Mouse (Mus musculus) MEL (cell line): ENCODE data around the gene Pdyn. TPM values are rescaled to one million over a fixed set of nuclear protein-coding genes. Genes with fewer than 3 reads are reported as not detected.
A peak's percentile ranks its signal among the peaks of the same experiment; 100 is the strongest.

ENCODE experiments used
- DNase-seq: peaks from one replicate; pipeline ENCODE4 v3.0.0; 2011; ENCODE audit warnings: low read depth, low spot score
- H3K27ac ChIP-seq: 2 replicates; pipeline ENCODE4 v1.5.1; 2012; ENCODE audit warnings: low read depth, mild to moderate bottlenecking, control low read depth, low read length, moderate library complexity; ENCODE audit not compliant: control insufficient read depth
- H3K27me3 ChIP-seq, 2 experiments: fragments of 150-350 bp in 1 of 2; sonication (generic) in 1 of 2; 2 replicates each; pipeline ENCODE4 v1.6.1; 2012; ENCODE audit warnings: low read length in 2 of 2, mild to moderate bottlenecking in 2 of 2, improper control_type of control experiment in 1 of 2, moderate library complexity in 1 of 2; ENCODE audit not compliant: insufficient read depth in 2 of 2, control insufficient read depth in 1 of 2
- H3K36me3 ChIP-seq, 2 experiments: 2 replicates each; pipeline ENCODE4 v1.6.1; 2012 to 2014; ENCODE audit warnings: low read length in 2 of 2, improper control_type of control experiment in 1 of 2, inconsistent platforms in 1 of 2, mild to moderate bottlenecking in 1 of 2; ENCODE audit not compliant: insufficient read depth in 2 of 2, control insufficient read depth in 1 of 2
- H3K4me1 ChIP-seq, 2 experiments: fragments of 150-350 bp in 1 of 2; sonication (generic) in 1 of 2; 2 replicates each; pipeline ENCODE4 v1.6.1; 2012; ENCODE audit warnings: low read length in 2 of 2, improper control_type of control experiment in 1 of 2, mild to moderate bottlenecking in 1 of 2; ENCODE audit not compliant: insufficient read depth in 2 of 2, control insufficient read depth in 1 of 2
- H3K4me3 ChIP-seq, 2 experiments: fragments of 150-350 bp in 1 of 2; sonication (generic) in 1 of 2; 2 replicates each; pipeline ENCODE4 v1.5.1; 2012; ENCODE audit warnings: low read depth in 2 of 2, low read length in 2 of 2, mild to moderate bottlenecking in 2 of 2, moderate library complexity in 2 of 2, control low read depth in 1 of 2, improper control_type of control experiment in 1 of 2; ENCODE audit not compliant: control insufficient read depth in 1 of 2, insufficient read depth in 1 of 2
- H3K79me2 ChIP-seq: 2 replicates; pipeline ENCODE4 v1.6.1; 2012; ENCODE audit warnings: mild to moderate bottlenecking, low read length, moderate library complexity; ENCODE audit not compliant: control insufficient read depth, poor library complexity, insufficient read depth
- H3K9ac ChIP-seq: 2 replicates; pipeline ENCODE4 v1.6.1; 2012; ENCODE audit warnings: low read depth, mild to moderate bottlenecking, control low read depth, low read length, moderate library complexity; ENCODE audit not compliant: control insufficient read depth, poor library complexity, severe bottlenecking
- H3K9me3 ChIP-seq: fragments of 150-350 bp; sonication (generic); replicated peaks from 2 replicates; pipeline ENCODE4 v1.6.1; 2012; ENCODE audit warnings: mild to moderate bottlenecking, low read length, improper control_type of control experiment, moderate library complexity; ENCODE audit not compliant: insufficient read depth
- BHLHE40 ChIP-seq: IDR thresholded peaks from 2 replicates; pipeline ENCODE4 v1.6.1; 2012; ENCODE audit warnings: low read depth, mild to moderate bottlenecking, inconsistent platforms, low read length, improper control_type of control experiment, borderline replicate concordance
- CHD1 ChIP-seq: IDR thresholded peaks from 2 replicates; pipeline ENCODE4 v1.6.1; 2012; ENCODE audit warnings: low read depth, mild to moderate bottlenecking, inconsistent platforms, low read length, improper control_type of control experiment
- CHD2 ChIP-seq: IDR thresholded peaks from 2 replicates; pipeline ENCODE4 v1.6.1; 2011; ENCODE audit warnings: low read length, improper control_type of control experiment
- CTCF ChIP-seq, 3 experiments: IDR thresholded peaks in 2 of 3; conservative IDR thresholded peaks in 1 of 3; 2 replicates each; pipeline ENCODE4 v1.5.1; 2011 to 2012; ENCODE audit warnings: low read length in 3 of 3, low read depth in 2 of 3, mild to moderate bottlenecking in 2 of 3, improper control_type of control experiment in 1 of 3, inconsistent platforms in 1 of 3, mixed read lengths in 1 of 3, moderate library complexity in 1 of 3; ENCODE audit not compliant: control insufficient read depth in 1 of 3, insufficient read depth in 1 of 3, poor library complexity in 1 of 3, severe bottlenecking in 1 of 3
- E2F4 ChIP-seq: IDR thresholded peaks from 2 replicates; pipeline ENCODE4 v1.6.1; 2011; ENCODE audit warnings: low read depth, low read length, improper control_type of control experiment, borderline replicate concordance
- EP300 ChIP-seq, 2 experiments: IDR thresholded peaks; 2 replicates each; pipeline ENCODE4 v1.6.1; 2011; ENCODE audit warnings: improper control_type of control experiment in 2 of 2, low read length in 2 of 2, low read depth in 1 of 2, mild to moderate bottlenecking in 1 of 2
- ETS1 ChIP-seq: IDR thresholded peaks from 2 replicates; pipeline ENCODE4 v1.6.1; 2012; ENCODE audit warnings: low read depth, mild to moderate bottlenecking, inconsistent platforms, low read length, improper control_type of control experiment, moderate library complexity
- GABPA ChIP-seq: IDR thresholded peaks from 2 replicates; pipeline ENCODE4 v1.6.1; 2012; ENCODE audit warnings: low read depth, mild to moderate bottlenecking, inconsistent platforms, low read length, improper control_type of control experiment, moderate library complexity
- GATA1 ChIP-seq: IDR thresholded peaks from 2 replicates; pipeline ENCODE4 v1.6.1; 2011; ENCODE audit warnings: low read depth, low read length, improper control_type of control experiment
- HCFC1 ChIP-seq: IDR thresholded peaks from 2 replicates; pipeline ENCODE4 v1.6.1; 2012; ENCODE audit warnings: low read depth, mild to moderate bottlenecking, inconsistent platforms, low read length, improper control_type of control experiment, moderate library complexity
- KAT2A ChIP-seq: conservative IDR thresholded peaks from 2 replicates; pipeline ENCODE4 v1.6.1; 2012; ENCODE audit warnings: low read depth, low read length, improper control_type of control experiment, inconsistent platforms
- MAFK ChIP-seq: IDR thresholded peaks from 2 replicates; pipeline ENCODE4 v1.6.1; 2011; ENCODE audit warnings: low read depth, mild to moderate bottlenecking, low read length, improper control_type of control experiment, borderline replicate concordance
- MAX ChIP-seq: IDR thresholded peaks from 2 replicates; pipeline ENCODE4 v1.6.1; 2011; ENCODE audit warnings: low read length, improper control_type of control experiment
- MAZ ChIP-seq: IDR thresholded peaks from 2 replicates; pipeline ENCODE4 v1.6.1; 2012; ENCODE audit warnings: low read depth, mild to moderate bottlenecking, inconsistent platforms, low read length, improper control_type of control experiment
- MXI1 ChIP-seq: IDR thresholded peaks from 2 replicates; pipeline ENCODE4 v1.6.1; 2011; ENCODE audit warnings: mild to moderate bottlenecking, low read depth, low read length, improper control_type of control experiment
- MYB ChIP-seq: IDR thresholded peaks from 2 replicates; pipeline ENCODE4 v1.6.1; 2011; ENCODE audit warnings: mild to moderate bottlenecking, low read depth, low read length, improper control_type of control experiment
- MYC ChIP-seq: IDR thresholded peaks from 2 replicates; pipeline ENCODE4 v1.6.1; 2011; ENCODE audit warnings: low read depth, mild to moderate bottlenecking, low read length, improper control_type of control experiment, moderate library complexity
- NRF1 ChIP-seq: IDR thresholded peaks from 2 replicates; pipeline ENCODE4 v1.6.1; 2014; ENCODE audit warnings: low read depth, mild to moderate bottlenecking, inconsistent platforms, low read length, improper control_type of control experiment, moderate library complexity; ENCODE audit not compliant: poor library complexity, insufficient read depth, severe bottlenecking
- POLR2A ChIP-seq, 2 experiments: IDR thresholded peaks; 2 replicates each; pipeline ENCODE4 v1.6.1; 2011 to 2012; ENCODE audit warnings: low read length in 2 of 2, mild to moderate bottlenecking in 2 of 2, control low read depth in 1 of 2, improper control_type of control experiment in 1 of 2, low read depth in 1 of 2, moderate library complexity in 1 of 2; ENCODE audit not compliant: control insufficient read depth in 1 of 2, insufficient read depth in 1 of 2, poor library complexity in 1 of 2
- POLR2AphosphoS2 ChIP-seq: IDR thresholded peaks from 2 replicates; pipeline ENCODE4 v1.6.1; 2011; ENCODE audit warnings: low read length, improper control_type of control experiment
- POLR2AphosphoS5 ChIP-seq: IDR thresholded peaks from 2 replicates; pipeline ENCODE4 v1.6.1; 2012; ENCODE audit warnings: low read depth, borderline replicate concordance, mild to moderate bottlenecking, inconsistent platforms, low read length, moderate library complexity, mixed read lengths
- RAD21 ChIP-seq: IDR thresholded peaks from 2 replicates; pipeline ENCODE4 v1.6.1; 2011; ENCODE audit warnings: mild to moderate bottlenecking, low read depth, low read length, improper control_type of control experiment
- RCOR1 ChIP-seq: IDR thresholded peaks from 2 replicates; pipeline ENCODE4 v1.6.1; 2012; ENCODE audit warnings: low read depth, mild to moderate bottlenecking, inconsistent platforms, low read length, improper control_type of control experiment
- SIN3A ChIP-seq: IDR thresholded peaks from 2 replicates; pipeline ENCODE4 v1.6.1; 2012; ENCODE audit warnings: low read length, improper control_type of control experiment, inconsistent platforms
- SMC3 ChIP-seq: IDR thresholded peaks from 2 replicates; pipeline ENCODE4 v1.6.1; 2011; ENCODE audit warnings: low read depth, low read length, improper control_type of control experiment
- TBP ChIP-seq: IDR thresholded peaks from 2 replicates; pipeline ENCODE4 v1.8.0; 2011; ENCODE audit warnings: low read depth, low read length, improper control_type of control experiment
- TCF12 ChIP-seq: IDR thresholded peaks from 2 replicates; pipeline ENCODE4 v1.6.1; 2014; ENCODE audit warnings: low read depth, mild to moderate bottlenecking, inconsistent platforms, low read length, improper control_type of control experiment, moderate library complexity
- UBTF ChIP-seq: IDR thresholded peaks from 2 replicates; pipeline ENCODE4 v1.6.1; 2012; ENCODE audit warnings: low read depth, mild to moderate bottlenecking, inconsistent platforms, low read length, improper control_type of control experiment, moderate library complexity, borderline replicate concordance; ENCODE audit not compliant: insufficient read depth
- USF1 ChIP-seq: IDR thresholded peaks from 2 replicates; pipeline ENCODE4 v1.6.1; 2014; ENCODE audit warnings: low read depth, mild to moderate bottlenecking, inconsistent platforms, low read length, improper control_type of control experiment, moderate library complexity
- USF2 ChIP-seq, 2 experiments: IDR thresholded peaks; 2 replicates each; pipeline ENCODE4 v1.6.1; 2011 to 2012; ENCODE audit warnings: improper control_type of control experiment in 2 of 2, low read length in 2 of 2, borderline replicate concordance in 1 of 2, inconsistent platforms in 1 of 2, low read depth in 1 of 2, mild to moderate bottlenecking in 1 of 2; ENCODE audit not compliant: insufficient read depth in 1 of 2
- ZC3H11A ChIP-seq: IDR thresholded peaks from 2 replicates; pipeline ENCODE4 v1.6.1; 2012; ENCODE audit warnings: low read depth, mild to moderate bottlenecking, inconsistent platforms, low read length, improper control_type of control experiment
- ZMIZ1 ChIP-seq: IDR thresholded peaks from 2 replicates; pipeline ENCODE4 v1.6.1; 2012; ENCODE audit warnings: low read depth, mild to moderate bottlenecking, inconsistent platforms, low read length, improper control_type of control experiment, moderate library complexity
- polyA plus RNA-seq, 2 experiments: library from polyadenylated mRNA; stranded (reverse) in 1 of 2; unstranded in 1 of 2; fragments of >175 nt in 1 of 2; fragments of >200 nt in 1 of 2; gene quantifications; 2 replicates each; pipeline versions ENCODE4 v1.2.1 to v1.2.4; 2012; ENCODE audit warnings: low replicate concordance in 2 of 2, low read depth in 1 of 2; ENCODE audit not compliant: insufficient read length in 2 of 2, insufficient read depth in 1 of 2, missing spikeins in 1 of 2
- total RNA-seq: library from RNA; depleted of rRNA; stranded (reverse); fragments of 300-350 nt; gene quantifications from 2 replicates; pipeline ENCODE4 v1.2.3, GENCODE M21; 2012

Gene Pdyn
- total and polyA plus RNA-seq, 3 experiments, result 0.19 TPM; not detected in 2

- Histone ChIP-seq H3K36me3 (no peaks in the 10 kb centered on the region), H3K4me1 (no peaks in the 10 kb centered on the region), H3K4me3 (no peak overlapping the region), H3K27me3 (peaks cover 8 to 19% of the 10 kb centered on the region in 2 experiments), H3K27ac (no peak overlapping the region), H3K9me3 (no peaks in the 10 kb centered on the region), H3K79me2 (no peaks in the 10 kb centered on the region), H3K9ac (no peak overlapping the region)
- DNase-seq, result no peak
- TF ChIP-seq MAZ, result no peak
- no peak for TF ChIP-seq SIN3A
- no peak for TF ChIP-seq USF2 (IDR thresholded peaks at IDR 0.05; ENCODE audit: borderline replicate concordance in 1 of 2, insufficient read depth in 1 of 2, low read depth in 1 of 2, low read length in 2 of 2)
- no peak for TF ChIP-seq E2F4
- no peak for TF ChIP-seq KAT2A
- TF ChIP-seq CTCF (IDR thresholded peaks at IDR 0.05 in 2 of 3, conservative IDR thresholded peaks at IDR 0.05 in 1 of 3; ENCODE audit: control insufficient read depth in 1 of 3, insufficient read depth in 1 of 3, low read depth in 2 of 3, low read length in 3 of 3, poor library complexity in 1 of 3, severe bottlenecking in 1 of 3), result no peak
- TF ChIP-seq EP300 (IDR thresholded peaks at IDR 0.05; ENCODE audit: low read depth in 1 of 2, low read length in 2 of 2), result no peak
- no peak for TF ChIP-seq NRF1
- TF ChIP-seq MXI1, result no peak
- no peak for TF ChIP-seq HCFC1
- TF ChIP-seq GATA1, result no peak
- TF ChIP-seq USF1, result no peak
- TF ChIP-seq MAX, result no peak
- no peak for TF ChIP-seq POLR2AphosphoS2
- TF ChIP-seq UBTF, result no peak
- TF ChIP-seq POLR2A (IDR thresholded peaks at IDR 0.05; ENCODE audit: control insufficient read depth in 1 of 2, insufficient read depth in 1 of 2, low read depth in 1 of 2, low read length in 2 of 2, poor library complexity in 1 of 2), result no peak
- no peak for TF ChIP-seq CHD1
- TF ChIP-seq MAFK, result no peak
- TF ChIP-seq SMC3, result no peak
- TF ChIP-seq CHD2, result no peak
Measured at GRCm38 (mm10) chr2:129677664-129678063, 22.0 kb downstream of the Pdyn start.

GRCm38 (mm10) chr2:129674935-129675634 is 24.6 kb downstream of the Pdyn start:
- Histone ChIP-seq H3K9me3 (no peaks in the 10 kb centered on the region), H3K27me3 (peaks cover 8 to 12% of the 10 kb centered on the region in 2 experiments), H3K27ac (no peak overlapping the region), H3K36me3 (no peaks in the 10 kb centered on the region), H3K4me3 (no peak overlapping the region), H3K4me1 (no peaks in the 10 kb centered on the region), H3K9ac (no peak overlapping the region), H3K79me2 (no peaks in the 10 kb centered on the region)
- peak; percentile 73 for DNase-seq
- TF ChIP-seq USF2 (IDR thresholded peaks at IDR 0.05; ENCODE audit: borderline replicate concordance in 1 of 2, insufficient read depth in 1 of 2, low read depth in 1 of 2, low read length in 2 of 2), result no peak
- TF ChIP-seq SIN3A, result no peak
- no peak for TF ChIP-seq ZMIZ1
- TF ChIP-seq ZC3H11A, result peak; percentile 89
- no peak for TF ChIP-seq TCF12
- TF ChIP-seq TBP, result no peak
- TF ChIP-seq RAD21, result peak; percentile 91
- no peak for TF ChIP-seq BHLHE40
- no peak for TF ChIP-seq E2F4
- TF ChIP-seq POLR2AphosphoS5, result no peak
- TF ChIP-seq RCOR1, result no peak
- TF ChIP-seq MYB, result no peak
- no peak for TF ChIP-seq GABPA
- 0 out of 2 replicates have a peak, but pooled peaks have one; percentile 40 for TF ChIP-seq GATA1
- TF ChIP-seq MAFK, result no peak
- no peak for TF ChIP-seq MYC
- TF ChIP-seq ETS1, result no peak
